Mouse (Mus musculus): ENCODE results near the gene 4632433K11Rik.

GRCm38 (mm10) chr7:5044981-5045380, 11.1 kb downstream of the 4632433K11Rik start:
- no peak for TF ChIP-seq CTCF (conservative IDR thresholded peaks at IDR 0.05 in 1 of 2, IDR thresholded peaks at IDR 0.05 in 1 of 2; ENCODE audit: low read depth in 2 of 2, low read length in 2 of 2)
- no peak for TF ChIP-seq BHLHE40 (IDR thresholded peaks at IDR 0.05; ENCODE audit: low read depth, low read length)
- TF ChIP-seq JUND (conservative IDR thresholded peaks at IDR 0.05; ENCODE audit: low read depth, low read length) = no peak
- no peak for TF ChIP-seq POLR2A (IDR thresholded peaks at IDR 0.05; ENCODE audit: low read depth, low read length)
- TF ChIP-seq MAX (IDR thresholded peaks at IDR 0.05; ENCODE audit: low read length) = no peak
